Mouse (Mus musculus): ENCODE results near the gene Psg23.
"Not testable (repeated sequence)": the region's sequence is repeated elsewhere in the genome, so short reads cannot be mapped to it uniquely, and the experiment has no call there.

DNA sequence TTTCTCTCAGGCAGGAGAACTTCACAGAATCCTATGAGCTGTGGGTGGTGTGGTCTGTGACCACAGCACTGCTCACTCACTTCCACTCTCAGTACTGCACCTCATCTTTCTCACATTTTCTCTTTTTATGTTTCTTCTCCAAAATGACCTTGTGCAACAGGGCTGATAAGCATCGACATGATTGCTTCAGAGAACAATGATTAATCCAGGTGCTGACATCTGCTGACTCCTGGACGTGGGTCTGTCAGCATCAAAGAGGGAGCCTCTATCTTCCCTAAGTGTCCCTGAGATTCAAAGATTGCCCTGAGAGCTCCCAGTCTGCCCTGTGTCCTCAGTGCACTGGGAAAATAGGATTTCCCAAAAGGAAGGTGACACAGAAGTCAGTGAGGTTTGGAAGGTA lies 40.3 kb upstream of the Psg23 start, which contains the start of gene Psg21:
- not testable (repeated sequence) for TF ChIP-seq GATA1, TAL1 (IDR thresholded peaks at IDR 0.05; ENCODE audit: low read length)
